Mouse (Mus musculus): ENCODE measurements around the gene Tacstd2.
"Not testable (repeated sequence)": the region's sequence is repeated elsewhere in the genome, so short reads cannot be mapped to it uniquely, and the experiment has no call there.

Gene Tacstd2

GRCm38 (mm10) chr6:67535777-67536054 is at the start of gene Tacstd2:
Gene Tacstd2, minus strand, starts transcription at chr6:67535796.
- no peak for DNase-seq (ENCODE audit: extremely low read depth, low read depth, low spot score)

DNA sequence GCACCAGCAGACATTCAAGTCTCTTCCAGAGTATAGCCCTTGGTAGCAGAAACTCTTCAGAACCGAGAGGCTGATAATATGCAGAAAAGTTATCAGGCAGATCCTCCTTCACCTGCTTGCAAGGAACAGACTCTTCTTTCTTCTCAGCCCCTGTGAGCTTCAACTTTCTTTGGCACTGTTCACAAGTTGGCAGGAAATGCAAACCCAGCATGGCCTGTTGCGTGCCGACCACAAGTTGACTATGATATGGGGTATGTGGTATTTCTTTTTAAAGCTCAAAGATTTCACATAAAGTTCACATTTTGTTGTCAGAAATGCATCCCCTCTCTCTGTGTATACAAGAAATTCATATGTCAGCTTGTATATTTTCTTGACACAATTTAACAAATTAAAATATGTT is 30.7 kb upstream of the Tacstd2 start:
- DNase-seq (ENCODE audit: extremely low read depth, low read depth, low spot score): no peak

DNA sequence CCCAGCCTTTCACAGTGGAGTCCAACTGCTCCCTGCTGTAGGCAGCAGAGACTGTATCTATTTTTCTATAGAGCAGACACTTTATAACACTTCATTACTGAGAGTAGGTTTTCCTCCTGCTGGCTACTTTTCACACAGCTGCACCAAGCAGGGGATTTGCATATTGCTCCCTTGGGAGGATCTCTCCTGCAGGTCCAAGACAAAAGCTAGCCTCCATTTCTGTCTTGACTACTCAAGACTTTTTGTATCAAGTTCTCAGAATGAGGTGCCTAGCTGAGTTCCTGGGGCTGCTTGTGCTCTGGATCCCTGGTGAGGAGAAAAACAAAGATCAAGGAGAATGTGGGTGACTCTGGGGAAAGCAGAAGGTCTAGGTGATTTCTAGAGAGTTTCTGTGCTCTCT is 19.8 kb upstream of the Tacstd2 start:
- no peak for DNase-seq (ENCODE audit: extremely low read depth, low read depth, low spot score)

DNA sequence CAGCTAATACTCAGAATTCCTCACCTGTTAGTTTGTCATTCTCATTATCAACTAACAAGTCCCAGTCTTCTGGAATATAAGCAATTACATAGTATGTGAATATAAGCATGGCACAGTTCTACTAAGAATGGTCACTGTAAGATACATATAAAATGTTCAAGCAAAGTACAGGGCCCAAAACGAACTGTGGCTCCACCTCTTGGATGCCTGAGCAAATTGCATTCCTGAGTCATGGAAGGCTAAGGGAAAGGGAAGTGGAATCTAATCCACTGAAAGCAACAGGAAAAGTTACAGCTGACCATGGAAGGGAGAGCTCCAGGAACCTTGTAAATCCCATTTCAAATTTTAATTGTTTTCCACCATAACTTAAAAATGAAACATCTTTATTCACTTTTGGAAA is 14.0 kb upstream of the Tacstd2 start:
- DNase-seq (ENCODE audit: extremely low read depth, low read depth, low spot score): no peak

DNA sequence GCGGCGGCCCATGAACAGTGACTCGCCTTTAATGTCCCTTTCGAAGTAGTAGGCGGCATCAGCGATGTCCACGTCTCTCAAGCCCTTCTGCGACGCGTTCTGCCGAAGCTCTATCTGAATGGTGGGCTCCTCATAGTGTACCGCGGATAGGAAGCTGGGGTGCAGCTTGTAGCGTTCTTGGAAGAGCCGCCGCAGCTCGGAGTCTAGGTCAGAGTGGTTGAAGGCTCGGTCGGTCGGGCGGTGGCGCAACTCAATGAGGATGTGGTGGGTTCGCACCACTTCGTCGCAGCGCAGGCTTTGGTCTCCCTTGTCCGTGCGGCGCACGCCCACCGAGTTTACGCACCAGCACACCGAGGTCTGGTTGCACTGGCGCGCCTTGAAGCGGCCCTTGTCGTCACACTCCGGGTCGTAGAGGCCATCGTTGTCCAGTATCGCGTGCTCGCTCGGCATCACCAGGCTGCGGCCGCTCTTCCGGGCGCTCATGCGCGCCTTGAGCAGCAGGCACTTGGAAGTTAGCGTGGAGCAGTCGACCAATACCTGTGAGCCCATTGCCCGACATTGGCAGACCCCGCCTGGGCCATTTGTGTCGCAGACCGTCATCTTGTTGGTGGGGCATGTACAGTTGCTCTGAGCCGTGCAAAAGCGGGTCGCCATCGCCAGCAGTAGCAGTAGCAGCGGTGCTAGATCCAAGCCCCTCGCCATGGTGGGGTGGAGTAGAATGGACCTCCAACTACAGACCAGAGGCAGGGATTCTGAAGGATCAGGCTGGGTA is 405 bp downstream of the Tacstd2 start:
- no peak for DNase-seq (ENCODE audit: extremely low read depth, low read depth, low spot score)

DNA sequence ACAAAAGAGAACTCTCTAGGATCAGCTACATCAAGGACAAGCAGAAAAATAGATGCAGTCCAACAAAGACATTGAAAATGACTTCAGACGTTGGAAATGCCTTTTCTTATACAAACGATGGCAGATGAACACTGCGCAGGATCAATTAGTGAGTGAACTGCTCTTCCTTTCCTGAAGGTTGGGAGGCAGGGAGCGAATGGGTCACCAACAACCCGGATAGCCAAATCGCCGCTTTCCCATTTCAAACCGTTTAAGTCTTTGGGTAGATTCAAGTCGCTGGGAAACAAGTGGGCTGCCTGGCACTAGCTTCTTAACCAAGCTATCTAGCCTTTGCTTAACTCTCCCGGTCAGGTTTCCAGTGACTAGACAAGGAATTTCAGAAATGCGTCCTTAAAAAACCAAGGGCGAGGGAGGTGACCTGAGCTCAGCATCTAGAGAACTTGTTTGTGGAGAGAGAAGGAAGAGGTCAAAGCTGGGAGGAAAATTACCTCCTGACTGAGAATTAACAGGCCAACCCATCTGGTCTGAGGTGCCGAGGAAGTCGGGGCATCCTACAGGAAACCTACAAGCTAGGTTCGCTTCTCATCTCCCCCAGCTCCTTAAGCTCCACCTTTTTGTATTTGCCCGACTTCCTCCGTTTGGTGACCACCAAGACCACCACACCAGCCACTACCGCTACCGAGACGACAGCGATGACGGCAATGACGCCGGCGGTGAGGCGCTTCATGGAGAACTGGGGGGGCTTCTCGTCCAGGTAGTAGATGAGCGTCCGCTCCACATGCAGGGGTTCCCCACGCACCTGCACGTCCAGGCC is 1.2 kb downstream of the Tacstd2 start:
- DNase-seq (ENCODE audit: extremely low read depth, low read depth, low spot score): no peak

DNA sequence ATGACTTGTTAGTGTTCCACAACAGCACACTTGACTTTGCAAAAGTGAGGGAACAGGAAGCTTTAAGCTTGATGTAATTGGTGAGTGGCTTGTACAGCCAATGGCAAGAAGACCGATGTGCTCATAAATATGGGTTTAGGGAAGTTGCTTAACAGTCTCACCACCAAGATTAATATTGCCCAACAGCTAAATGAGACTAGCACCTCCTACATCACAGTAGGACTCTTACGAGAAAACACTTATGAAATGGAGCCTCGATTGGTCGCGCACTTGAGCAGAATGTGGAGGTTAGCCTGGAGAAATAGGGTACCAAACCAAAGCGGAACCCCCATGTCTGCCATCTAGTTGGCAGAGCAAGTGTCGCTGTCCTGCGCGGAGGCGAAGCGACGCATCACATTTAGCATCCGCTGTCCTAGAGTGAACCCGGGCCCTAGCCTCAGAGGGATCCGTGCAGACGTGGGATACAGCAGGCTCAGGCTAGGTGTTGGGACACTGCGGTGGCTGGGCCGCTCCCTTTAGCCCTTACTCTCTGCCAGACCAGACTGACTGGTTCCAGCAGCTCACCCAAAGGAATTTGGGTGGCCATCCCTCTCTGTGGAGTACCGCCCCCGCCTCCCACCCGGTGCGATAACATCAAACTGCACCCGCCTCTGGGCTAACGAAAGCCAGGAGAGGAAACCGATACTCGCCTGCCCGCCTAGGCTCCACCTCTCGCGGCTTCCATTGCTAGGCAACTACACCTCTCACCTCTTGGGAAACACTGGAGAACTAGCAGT is 2.7 kb downstream of the Tacstd2 start:
- peak; percentile 97 for DNase-seq (ENCODE audit: extremely low read depth, low read depth, low spot score)

DNA sequence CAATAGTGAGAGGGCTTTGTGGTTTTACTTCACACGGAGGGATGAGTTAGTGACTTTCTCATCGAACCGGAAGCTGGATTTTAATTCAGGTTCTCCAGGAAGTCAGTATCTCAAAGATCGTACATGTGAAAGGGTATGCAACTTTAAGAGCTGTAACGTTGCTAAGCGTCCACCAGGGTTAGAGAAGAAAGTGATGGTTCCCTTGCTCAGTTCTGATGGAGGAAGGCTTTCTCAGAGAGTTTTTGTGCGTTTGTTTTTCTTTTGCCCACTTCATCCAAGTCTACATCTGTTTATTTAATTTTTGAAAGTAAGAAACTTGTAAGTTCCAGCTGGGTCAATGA is 3.8 kb downstream of the Tacstd2 start:
- DNase-seq (ENCODE audit: extremely low read depth, low read depth, low spot score): no peak

GRCm38 (mm10) chr6:67530992-67531821 is 4.4 kb downstream of the Tacstd2 start:
- no peak for DNase-seq (ENCODE audit: extremely low read depth, low read depth, low spot score)

DNA sequence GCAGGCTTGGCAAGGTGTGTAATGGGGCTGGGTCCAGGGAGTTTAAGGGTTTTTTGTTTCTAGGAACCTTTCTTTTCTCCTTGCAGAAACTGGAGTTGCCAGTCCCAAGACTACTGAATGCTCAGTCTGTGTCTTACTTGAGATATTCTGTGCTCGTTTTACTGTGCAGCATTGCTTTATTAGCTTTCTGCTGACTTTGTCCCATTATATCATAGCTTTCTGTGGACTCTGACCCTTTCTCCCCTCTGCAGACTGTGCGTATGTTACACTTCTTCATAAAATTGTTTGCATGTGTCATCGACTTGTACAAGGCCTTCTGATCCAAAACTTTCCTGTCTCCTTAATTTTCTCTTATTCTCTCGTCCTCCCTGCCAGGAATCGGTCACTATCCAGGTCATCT is 9.2 kb downstream of the Tacstd2 start:
- no peak for DNase-seq (ENCODE audit: extremely low read depth, low read depth, low spot score)

- no peak for DNase-seq (ENCODE audit: extremely low read depth, low read depth, low spot score)
Measured at GRCm38 (mm10) chr6:67510752-67511151, 24.8 kb downstream of the Tacstd2 start.

GRCm38 (mm10) chr6:67501938-67502337 is 33.7 kb downstream of the Tacstd2 start:
- not testable (repeated sequence) for DNase-seq (ENCODE audit: extremely low read depth, low read depth, low spot score)

DNA sequence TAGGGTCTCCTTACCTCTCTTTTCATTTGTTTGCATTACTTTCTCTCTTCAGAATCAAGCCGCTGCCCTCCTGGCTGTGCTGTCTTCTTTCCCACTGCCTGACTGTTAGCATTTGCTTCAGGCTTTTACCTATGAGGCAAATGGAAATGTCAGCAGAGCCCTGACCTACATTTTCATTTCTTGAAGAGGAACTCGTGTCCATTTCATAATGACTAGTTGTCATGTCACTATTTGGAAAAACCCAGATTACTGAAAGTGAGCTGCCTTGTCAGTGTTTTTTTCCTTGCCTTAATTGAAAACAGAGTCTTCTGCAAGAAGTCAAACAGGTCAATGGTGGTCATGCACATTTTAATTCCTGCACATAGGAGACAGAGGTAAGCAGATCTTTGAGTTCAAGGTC is 43.8 kb downstream of the Tacstd2 start, which contains the start of gene Il23r:
TSS of gene Il23r (minus strand) at position 101 of the 400 bp plus-strand sequence.
- DNase-seq (ENCODE audit: extremely low read depth, low read depth, low spot score): no peak

Measured in fat pad, adult 2 months (tissue).